Mouse (Mus musculus) liver, adult 2 months (tissue): ENCODE results near the gene Kif5a.

Source experiments
- CTCF ChIP-seq: fragments of 200-500 bp; IDR thresholded peaks from 2 replicates; pipeline ENCODE4 v1.5.1; 2011; ENCODE audit warnings: low read depth, low read length, control low read depth
- POLR2A ChIP-seq: fragments of 200-500 bp; IDR thresholded peaks from 2 replicates; pipeline ENCODE4 v1.6.1; 2011; ENCODE audit warnings: low read length, control low read depth; ENCODE audit not compliant: insufficient read depth; ENCODE audit errors: extremely low read depth

DNA sequence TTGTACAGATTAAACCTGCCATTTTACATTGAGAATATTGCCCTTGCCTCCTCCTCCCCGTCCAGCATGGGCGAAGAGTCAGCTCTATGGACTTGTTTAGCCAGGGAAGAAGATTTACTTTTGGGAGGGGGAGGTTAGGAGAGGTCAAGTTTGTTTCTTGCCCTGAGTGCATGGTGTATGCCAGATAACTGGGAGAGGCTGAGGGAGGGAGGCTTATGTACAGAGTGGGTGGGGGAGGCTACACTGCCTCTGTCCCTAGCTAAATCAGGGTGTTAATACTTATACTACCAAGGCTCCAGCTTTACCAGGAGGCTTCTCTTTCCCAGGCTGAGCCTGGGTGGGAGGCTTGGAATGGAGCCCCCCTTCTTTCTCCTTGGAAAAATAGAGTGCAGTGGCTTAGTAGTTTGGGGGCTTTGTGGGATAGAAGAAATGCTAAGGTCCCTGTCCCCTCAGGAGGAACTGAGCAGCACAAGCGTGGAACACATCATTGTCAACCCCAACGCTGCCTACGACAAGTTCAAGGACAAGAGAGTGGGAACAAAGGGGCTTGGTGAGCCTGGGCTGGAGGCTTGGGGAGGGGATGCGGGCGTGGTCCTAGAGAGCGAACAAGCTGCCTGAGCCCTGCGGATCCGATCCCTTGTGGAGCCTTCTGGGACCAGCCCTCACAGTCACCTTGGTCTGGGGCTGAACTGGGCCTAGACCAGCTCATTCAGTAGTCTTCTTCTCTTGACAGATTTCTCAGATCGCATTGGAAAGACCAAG is 11.3 kb upstream of the Kif5a start:
- TF ChIP-seq CTCF: no peak
- TF ChIP-seq POLR2A: no peak
